Mouse (Mus musculus) cerebellum, adult 2 months (tissue): ENCODE measurements around the gene Ugt1a9.

Source experiments
- CTCF ChIP-seq: fragments of 200-500 bp; IDR thresholded peaks from 2 replicates; pipeline ENCODE4 v1.5.1; 2011; ENCODE audit warnings: low read depth, mild to moderate bottlenecking, control low read depth, low read length, moderate library complexity, borderline replicate concordance; ENCODE audit not compliant: insufficient read depth
- POLR2A ChIP-seq: fragments of 200-500 bp; IDR thresholded peaks from 2 replicates; pipeline ENCODE4 v1.6.1; 2011; ENCODE audit warnings: low read length, control low read depth, borderline replicate concordance; ENCODE audit not compliant: insufficient read depth

- TF ChIP-seq CTCF (no peak), POLR2A (no peak)
These were observed 184.9 kb downstream of the Ugt1a9 start for GRCm38 (mm10) chr1:88255466-88255857.
